Mouse (Mus musculus): ENCODE data around the gene Pnrc2. TPM values are rescaled to one million over a fixed set of nuclear protein-coding genes. Genes with fewer than 3 reads are reported as not detected.

The Pnrc2 gene
- total RNA-seq (2021), result 10 to 100 TPM; 57.7 to 67.0 TPM

DNA sequence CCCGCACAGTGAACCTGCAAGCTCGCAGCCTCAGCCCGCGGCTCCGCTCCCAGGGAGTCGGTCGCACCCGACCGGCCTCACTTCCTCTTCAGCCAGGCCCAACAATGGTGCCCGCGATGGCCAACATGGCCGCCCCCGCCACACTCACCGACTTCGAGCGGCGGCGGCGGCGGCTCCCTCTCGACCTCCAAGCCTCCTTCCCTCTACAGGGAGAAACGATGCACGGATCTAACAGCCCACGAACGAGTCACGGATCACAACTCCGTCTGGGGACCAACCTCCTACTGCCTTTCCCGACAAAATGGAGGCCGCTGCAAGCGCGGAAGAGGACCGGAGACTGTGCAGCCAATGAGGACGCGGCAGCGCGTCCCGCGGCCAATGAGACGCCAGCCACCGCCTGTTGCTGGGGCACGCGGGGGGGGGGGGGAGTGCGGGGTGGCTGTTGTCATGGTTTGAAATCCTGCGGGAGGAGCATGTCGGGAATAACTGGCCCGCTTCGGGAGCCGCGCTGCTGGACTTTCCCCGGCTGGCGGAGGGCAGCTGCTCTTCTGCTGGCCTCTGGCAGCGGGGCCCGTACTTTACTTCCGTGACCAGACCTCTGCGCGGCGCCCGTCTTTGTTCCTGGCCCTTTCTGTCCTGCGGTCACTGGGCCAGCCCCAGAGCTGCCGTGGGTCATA is at the start of gene Pnrc2:
Gene Pnrc2 (minus strand): TSS at position 325 of the 677 bp plus-strand sequence.
- peak; percentile 88 for DNase-seq (ENCODE audit: low spot score)
- intact Hi-C loops (cut with DNase I), result loop anchor here (1.0 to 10.0 kb wide), 2 partner anchors 17 to 169 kb away; no protein-coding TSS in a partner anchor

DNA sequence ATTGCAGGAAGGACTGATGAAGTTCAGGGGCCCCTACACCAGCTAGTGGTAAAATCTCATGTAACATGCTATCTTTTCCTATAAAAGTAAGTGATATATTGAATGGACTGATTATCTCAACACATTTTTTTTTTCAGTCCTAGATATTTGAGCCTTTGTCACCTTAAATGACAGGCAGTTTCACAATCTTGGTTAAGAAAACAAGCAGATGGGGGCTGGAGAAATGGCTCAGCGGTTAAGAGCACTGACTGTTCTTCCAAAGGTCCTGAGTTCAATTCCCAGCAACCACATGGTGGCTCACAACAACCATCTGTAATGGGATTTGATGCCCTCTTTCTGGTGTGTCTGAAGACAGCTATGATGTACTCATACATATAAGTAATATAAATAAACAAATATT is 48.5 kb upstream of the Pnrc2 start:
- intact Hi-C loops (cut with DNase I), result loop anchor here (10.0 kb wide), 1 partner anchor 217 kb away; no protein-coding TSS in a partner anchor
- no peak for DNase-seq (ENCODE audit: low spot score)

DNA sequence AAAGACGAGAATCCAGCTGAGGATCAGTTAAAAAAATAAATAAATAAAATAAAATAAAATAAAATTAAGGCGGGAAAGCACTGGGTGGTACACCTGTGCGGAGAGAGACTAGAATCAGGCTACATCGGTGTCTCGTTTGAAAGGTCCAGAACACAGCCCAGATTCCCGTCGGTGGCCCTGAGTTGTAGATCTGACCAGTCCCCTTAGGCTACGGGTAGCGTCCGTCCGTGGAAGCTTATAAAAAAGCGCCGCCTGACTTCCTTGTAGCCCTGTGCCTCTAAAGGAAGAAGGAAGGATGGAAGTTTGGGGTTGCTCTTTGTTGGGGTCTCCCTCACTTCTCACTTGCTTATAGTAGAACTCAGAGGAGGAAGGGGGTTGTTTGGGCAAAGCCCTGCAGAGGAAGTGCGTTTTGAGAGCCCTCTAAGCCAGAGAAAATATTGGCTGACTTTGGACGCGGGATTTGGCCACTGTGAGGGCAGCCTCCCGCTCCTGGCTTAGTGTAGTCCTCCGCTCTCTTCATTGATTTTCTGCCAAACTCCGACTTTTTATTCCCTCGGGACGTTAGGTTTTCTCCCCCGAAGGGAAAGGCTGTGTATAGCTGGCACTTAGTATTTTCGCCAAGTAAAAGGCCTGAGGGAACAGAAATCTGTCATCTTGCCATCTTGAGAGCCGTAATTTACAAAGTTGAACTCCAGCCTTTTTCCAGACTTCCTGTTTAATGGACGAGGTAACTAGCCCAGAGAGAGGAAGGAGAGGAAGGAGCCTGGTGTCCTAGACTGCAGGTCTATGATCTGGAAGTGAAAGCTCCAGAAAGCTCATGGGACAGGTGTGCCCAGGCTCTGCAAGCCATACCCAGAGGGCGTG is 47.8 kb upstream of the Pnrc2 start:
- intact Hi-C loops (cut with DNase I), result loop anchor here (2.0 to 10.0 kb wide), 2 partner anchors 21 to 217 kb away; no protein-coding TSS in a partner anchor
- DNase-seq (ENCODE audit: low spot score), result no peak

DNA sequence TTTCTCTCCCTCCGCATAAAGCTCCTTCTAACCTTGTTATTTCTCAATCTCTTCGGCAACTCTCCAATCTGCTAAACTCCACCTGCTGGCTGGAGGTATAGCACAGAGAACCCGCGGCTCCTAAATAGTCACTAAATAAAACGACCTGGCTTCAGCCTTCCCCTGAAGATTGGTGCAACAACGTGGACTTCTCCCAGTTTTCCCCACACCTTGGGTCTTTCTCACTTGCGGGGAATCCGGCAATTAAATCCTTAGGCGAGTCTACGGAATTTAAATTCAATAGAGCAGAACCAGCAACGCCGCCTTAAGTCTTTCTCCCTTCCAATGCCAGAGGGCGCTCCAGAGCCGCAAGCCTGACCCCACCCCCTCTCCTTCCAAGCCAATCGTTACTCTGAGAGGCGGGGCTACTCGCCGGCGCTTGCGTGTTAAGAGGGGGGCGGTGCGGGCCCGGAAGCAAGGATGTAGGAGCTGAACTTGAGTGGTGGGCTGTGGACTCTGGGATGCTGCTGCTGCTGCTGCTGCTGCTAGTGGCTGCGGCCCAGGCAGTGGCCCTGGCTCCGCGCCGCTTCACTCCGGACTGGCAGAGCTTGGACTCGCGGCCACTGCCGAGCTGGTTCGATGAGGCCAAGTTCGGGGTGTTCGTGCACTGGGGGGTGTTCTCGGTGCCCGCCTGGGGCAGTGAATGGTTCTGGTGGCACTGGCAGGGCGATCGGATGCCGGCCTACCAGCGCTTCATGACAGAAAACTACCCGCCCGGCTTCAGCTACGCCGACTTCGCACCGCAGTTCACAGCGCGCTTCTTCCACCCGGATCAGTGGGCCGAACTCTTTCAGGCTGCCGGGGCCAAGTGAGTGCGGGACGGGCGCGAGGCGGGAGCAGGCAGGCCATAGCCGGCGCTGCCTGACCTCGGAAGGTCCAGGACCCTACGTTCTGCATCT is 46.9 kb upstream of the Pnrc2 start, which contains the start of gene Fuca1:
Gene Fuca1 (plus strand): TSS at position 432 of the 938 bp plus-strand sequence.
- peak; percentile 90 for DNase-seq (ENCODE audit: low spot score)
- intact Hi-C loops (cut with DNase I), result loop anchor here (1.0 to 10.0 kb wide), 3 partner anchors 22 to 216 kb away; no protein-coding TSS in a partner anchor

DNA sequence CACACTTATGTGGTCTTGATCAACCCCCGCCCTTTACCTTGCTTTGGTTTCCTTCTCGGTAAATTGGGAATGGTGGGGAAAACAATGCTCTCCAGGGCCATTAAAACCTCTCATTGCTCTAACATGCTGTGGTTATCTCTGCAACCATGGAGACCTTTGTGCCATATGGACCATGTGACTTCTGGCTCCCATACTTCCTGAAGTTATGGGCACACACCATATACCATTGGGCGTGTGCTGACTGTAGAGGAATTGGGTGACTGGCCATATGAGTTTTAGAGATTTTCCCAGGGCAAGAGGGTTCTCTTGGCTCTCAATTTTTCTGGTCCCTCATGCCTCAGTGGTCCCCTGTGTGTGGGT is 45.6 kb upstream of the Pnrc2 start:
- intact Hi-C loops (cut with DNase I), result no loop called here
- DNase-seq (ENCODE audit: low spot score), result no peak

DNA sequence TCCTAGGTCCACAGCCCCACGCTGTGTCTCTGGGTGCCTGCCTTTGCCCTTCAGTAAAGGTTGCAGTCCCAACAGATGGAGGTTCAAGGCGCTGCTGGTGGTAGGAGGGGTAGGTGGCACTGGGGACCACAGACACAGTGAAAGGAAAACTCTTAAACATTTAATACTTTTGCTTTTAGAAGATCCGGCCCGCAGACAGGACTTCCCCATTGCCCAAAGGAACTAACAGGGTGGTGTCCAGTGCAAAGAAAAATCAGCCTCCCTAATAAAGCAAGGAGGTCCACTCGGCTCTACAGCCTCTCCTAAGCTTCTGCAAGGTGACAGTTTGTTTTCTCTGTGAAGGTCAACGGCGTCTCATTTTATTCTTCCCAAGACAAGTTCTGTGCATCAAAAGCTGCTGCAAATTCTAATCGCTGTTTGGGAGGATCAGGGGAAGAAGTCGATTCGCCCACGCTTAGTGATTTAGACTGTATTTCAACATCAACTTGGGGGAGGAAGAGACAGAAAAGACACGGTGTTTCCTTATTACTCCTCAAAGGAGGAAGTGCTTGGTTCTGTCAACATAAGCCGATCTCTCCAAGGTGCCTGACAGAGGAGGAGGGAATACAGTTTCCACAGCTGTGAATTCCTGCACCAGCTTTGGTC is 45.1 kb upstream of the Pnrc2 start:
- intact Hi-C loops (cut with DNase I), result no loop called here
- DNase-seq (ENCODE audit: low spot score), result no peak

DNA sequence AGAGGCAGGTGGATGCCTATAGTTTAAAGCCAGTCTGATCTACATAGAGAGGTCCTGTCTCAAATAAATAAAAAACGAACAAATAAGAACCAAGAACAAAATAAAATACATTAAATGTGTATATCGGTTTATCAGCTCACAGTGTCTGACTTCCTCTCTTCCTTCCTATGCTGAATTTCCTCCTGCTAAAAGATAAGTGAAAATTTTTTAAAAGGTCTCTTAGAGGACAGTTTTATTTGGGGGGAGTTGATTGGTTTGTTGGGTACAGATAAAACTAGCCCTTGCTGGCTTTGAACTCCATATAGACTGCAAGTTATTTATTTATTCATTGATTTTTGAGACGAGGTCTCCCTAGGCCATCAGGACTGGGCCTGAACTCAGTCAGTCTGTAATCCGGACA is 39.8 kb upstream of the Pnrc2 start:
- DNase-seq (ENCODE audit: low spot score), result no peak

DNA sequence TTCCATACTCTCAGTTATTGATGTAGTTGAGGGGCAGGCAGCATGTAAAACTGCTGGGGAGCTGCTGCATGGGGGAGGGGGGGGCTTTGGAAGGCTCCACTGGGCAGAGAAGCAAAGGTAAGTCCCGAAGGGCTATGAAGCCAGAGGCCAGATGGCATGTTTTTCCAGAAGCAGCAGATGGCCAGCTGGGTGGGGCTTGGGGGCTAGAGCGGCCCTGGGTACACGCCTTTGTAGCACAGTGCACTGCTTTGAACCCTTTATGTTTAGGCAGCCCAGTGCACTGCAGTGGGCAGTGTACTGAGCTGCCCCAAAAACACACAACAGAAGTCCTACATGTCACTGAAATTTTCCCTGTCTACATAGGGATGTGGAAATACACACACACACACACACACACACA is 39.2 kb upstream of the Pnrc2 start:
- intact Hi-C loops (cut with DNase I), result no loop called here
- DNase-seq (ENCODE audit: low spot score), result no peak

More for the DNA sequence above, 39.8 kb upstream of the Pnrc2 start:
- intact Hi-C loops (cut with DNase I), result no loop called here

DNA sequence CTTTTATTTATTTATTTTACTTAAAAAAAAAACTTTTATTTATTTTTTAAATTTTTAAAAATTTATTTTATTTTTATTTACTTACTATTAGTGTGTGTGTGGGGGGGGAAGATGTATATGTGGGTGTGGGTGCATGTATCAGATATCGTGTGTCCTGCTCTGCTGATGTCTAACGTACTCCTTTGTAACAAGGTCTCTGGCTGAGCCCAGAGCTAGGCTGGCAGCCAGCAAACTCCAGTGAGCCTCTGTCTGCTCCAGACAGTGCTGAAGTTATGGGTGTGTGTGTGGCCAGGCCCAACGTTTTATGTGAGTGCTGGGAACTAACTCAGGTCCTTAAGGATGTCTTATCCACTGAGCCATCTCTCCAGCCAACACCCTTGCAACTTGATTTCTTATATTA is 38.5 kb upstream of the Pnrc2 start:
- intact Hi-C loops (cut with DNase I), result no loop called here
- no peak for DNase-seq (ENCODE audit: low spot score)

DNA sequence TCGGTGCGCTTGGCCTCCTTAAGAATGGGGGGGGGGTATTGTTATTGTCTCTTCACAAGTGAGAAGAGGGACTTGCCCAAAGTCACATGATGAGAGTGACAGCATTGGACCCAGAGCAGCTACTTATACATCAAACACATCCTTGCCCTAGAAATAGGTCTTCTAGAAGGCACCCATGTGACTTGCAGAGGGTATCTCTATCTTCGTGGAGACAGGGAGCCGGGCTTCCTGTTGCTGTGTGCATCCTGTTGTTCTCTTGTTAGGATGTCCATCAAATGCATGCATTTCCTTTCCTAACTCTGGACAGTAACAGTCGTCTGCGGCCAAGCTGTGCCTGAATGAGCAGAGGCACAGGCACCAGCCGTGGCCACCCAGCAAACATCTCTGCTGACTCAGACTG is 37.9 kb upstream of the Pnrc2 start:
- no peak for DNase-seq (ENCODE audit: low spot score)
- intact Hi-C loops (cut with DNase I), result no loop called here

DNA sequence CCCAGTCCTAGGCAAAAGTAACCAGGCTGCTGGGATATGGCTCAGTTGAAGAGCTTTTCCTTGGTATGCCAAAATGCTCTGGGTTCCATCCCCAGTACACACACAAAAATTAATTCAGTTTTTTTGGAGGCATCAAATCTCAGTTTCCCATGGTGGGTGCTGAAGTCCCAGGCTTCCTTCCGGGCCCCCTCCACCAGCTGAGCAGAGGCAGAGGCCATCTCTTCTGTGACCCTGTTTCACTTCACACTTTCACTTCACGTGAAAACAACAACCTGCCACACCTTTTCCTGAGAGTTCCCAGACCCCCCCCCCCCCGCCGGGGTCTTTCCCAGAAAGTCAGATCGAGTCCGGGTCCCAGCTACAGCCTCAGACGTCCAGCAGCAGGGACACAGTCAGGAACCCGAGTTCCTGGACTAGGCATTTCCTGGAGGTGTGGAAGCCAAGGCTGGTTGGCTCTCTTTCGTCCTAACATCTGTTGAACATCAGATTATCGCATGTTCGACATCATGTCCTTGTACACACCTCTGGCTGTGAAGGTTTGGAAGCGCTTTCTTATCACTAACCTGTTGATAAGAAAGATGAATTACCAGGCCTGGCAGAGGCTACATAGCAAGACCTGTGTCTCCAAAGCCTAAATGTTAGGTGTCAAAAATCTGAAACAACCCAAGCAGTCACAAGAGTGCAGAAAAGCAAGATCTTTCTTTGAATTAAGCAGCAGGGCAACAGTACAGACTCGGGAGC is 35.8 kb upstream of the Pnrc2 start:
- intact Hi-C loops (cut with DNase I), result no loop called here
- DNase-seq (ENCODE audit: low spot score), result no peak

DNA sequence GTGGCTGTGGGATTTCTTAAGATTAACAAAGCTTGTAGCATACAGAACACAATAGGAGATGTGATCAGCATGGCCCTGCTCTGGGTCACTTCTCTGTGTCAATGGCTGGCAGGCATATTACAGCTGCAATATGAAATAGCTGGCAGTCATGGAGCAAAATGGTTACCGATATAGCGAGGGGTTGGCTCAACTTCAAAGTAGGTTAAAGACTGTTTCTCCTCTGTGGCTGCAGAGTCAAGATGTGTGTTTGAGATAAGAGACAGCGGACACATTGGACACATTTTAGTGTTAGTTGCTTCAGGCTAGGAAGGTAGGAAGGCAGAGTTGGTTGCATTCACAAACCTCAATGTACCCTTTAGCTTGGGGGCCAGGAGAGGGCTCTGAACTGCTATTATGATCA is 33.0 kb upstream of the Pnrc2 start:
- DNase-seq (ENCODE audit: low spot score), result no peak
- intact Hi-C loops (cut with DNase I), result no loop called here

DNA sequence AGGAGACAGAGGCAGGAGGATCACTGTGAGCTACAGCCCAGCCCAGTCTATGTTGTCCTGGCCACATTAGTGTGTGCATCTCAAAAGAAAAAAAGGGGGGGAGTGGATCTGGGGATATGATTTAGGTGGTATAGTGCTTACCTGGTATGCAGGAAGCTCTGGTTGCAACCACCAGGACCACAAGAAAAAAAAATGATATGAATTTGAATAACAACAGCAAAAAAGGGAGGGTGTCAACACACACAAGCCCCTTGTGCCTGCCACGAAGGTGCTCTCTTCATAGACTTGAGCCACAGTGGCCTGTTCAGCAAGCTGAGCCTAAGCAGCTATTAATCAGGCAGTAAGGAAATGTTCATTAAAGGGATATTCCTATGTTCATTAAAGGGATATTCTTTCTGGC is 31.2 kb upstream of the Pnrc2 start:
- intact Hi-C loops (cut with DNase I), result no loop called here
- no peak for DNase-seq (ENCODE audit: low spot score)

DNA sequence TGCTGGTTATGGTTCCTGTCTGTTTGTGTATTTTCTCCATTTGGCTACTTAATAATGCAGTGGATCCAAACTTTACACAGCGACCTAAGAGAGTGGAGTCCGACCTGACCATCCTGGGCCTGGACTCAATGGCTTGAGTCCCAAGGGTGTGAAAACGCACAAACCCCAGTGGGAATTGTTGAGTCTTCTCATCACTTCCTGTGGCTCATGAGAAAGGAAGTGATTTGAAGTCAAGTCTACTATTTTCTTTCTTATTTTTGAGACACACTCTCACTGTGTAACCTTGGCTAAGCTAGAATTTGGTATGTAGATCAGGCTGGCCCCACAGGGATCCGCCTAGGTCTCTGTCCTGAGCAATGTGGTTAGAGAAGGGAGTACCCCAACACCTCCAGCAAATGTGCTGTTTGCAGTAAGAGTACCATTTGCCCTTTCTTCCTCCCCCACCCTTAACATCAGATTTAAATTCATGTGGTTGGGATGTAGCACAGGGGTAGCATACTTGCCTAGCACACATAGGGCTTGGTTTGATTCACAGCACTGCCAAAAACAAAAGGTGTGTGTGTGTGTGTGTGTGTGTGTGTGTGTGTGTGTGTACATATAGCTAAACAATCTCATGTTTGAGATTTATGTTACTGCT is 29.1 kb upstream of the Pnrc2 start:
- intact Hi-C loops (cut with DNase I), result no loop called here
- DNase-seq (ENCODE audit: low spot score), result no peak

DNA sequence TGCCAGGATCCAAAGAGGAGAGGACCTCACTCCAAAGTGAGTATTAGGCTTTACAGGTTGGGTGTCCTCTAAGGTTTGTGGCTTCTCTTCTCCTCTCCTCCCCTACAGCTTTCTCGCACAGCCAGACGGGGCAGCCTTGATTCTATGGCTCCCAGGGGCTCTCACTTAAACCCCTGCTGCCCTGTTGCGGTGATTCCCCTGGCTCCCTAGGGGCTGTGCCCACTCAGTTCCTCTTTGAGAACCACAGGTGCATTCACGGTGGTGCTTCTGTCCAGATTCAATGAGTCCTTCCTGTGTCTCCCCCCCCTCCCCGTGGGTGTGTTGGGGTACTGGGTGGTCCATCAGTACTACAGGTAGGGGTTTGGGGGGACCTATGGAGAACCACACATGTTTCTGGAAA is 26.4 kb upstream of the Pnrc2 start:
- no peak for DNase-seq (ENCODE audit: low spot score)
- intact Hi-C loops (cut with DNase I), result no loop called here

DNA sequence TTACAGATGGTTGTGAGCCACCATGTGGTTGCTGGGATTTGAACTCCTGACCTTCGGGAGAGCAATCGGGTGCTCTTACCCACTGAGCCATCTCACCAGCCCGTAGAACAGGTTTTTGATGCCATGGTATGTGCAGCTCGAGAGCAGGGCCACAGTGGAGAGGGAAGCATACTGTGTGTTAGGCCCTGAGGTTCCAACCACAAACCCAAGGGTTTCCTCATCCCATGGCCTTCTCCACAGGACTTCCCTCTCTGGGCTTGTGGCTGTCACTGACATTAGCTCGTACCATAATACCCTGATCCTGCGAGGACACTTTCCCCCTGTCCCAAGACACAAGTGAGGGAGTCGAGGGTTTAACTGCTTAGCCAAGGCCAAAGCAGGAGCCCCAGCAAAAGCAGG is 25.4 kb upstream of the Pnrc2 start:
- no peak for DNase-seq (ENCODE audit: low spot score)
- intact Hi-C loops (cut with DNase I), result no loop called here

DNA sequence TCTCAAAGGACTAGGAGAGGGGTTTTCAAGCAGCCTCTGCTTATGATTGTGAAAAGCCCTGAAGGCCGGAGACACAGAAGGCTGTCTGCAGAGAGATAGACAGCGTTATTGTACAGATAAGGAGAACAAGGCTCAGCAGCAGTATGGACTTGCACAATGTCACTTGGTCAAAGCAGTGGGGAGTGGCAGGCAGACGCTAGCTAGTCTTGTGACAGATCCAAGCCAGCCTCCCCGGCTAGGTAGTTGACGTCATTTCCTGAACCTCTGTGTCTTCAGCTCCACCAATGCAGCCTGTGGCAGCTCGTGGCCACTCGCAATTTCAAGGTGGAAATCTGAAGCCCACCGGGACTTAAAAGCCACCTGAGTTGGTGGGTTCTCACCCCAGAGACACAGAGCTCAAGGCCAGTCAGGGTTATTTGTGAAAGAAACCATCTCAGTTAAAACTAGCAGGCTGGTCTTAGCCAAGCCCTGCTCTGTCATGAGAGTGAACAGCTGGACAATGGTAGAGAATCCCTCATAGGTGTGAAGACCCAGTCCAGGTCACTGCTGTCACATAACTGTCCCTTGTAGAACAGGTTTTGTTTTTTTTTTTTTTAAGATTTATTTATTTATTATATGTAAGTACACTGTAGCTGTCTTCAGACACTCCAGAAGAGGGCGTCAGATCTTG is 24.9 kb upstream of the Pnrc2 start:
- intact Hi-C loops (cut with DNase I), result no loop called here
- no peak for DNase-seq (ENCODE audit: low spot score)

DNA sequence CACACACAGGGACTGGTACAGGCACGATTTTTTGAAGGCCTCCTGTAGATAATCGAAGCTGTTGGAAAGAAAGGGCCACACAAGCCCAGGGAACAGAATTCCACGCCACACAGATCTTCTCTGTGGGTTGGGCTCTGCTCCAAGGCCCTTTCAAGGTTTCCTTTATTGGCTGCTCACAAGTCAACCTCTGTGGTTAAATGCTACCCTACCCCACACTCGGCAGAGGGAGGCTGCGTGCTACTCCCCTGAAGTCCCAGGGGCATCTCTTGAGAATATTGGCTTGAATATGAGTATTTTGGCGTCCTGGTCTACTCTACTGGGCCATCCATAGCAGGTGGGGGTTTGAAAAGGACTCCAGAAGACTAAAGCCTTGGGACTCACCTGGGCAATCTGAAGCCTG is 22.5 kb upstream of the Pnrc2 start:
- no peak for DNase-seq (ENCODE audit: low spot score)
- intact Hi-C loops (cut with DNase I), result no loop called here

Data from heart, postnatal 25 days (tissue).